Mouse (Mus musculus) intestine, embryonic 15.5 days (tissue): Measurements from ENCODE around the gene Ttll5. TPM values are rescaled to one million over a fixed set of nuclear protein-coding genes. Genes with fewer than 3 reads are reported as not detected.

Experiments used
- ATAC-seq: fragments of 200-750 bp; cut with Nextera tagmentation; 2 replicates; pipeline ENCODE4 v1.8.0; 2017; ENCODE audit warnings: moderate TSS enrichment, moderate library complexity
- H3K27ac ChIP-seq: fragments of 300-500 bp; sonication (generic); 2 replicates; pipeline ENCODE4 v1.5.1; 2015; ENCODE audit warnings: mild to moderate bottlenecking, inconsistent platforms
- H3K27me3 ChIP-seq: fragments of 300-500 bp; sonication (generic); replicated peaks from 2 replicates; pipeline ENCODE4 v1.6.1; 2015; ENCODE audit warnings: inconsistent platforms
- H3K36me3 ChIP-seq: fragments of 300-500 bp; sonication (generic); 2 replicates; pipeline ENCODE4 v1.6.1; 2015; ENCODE audit warnings: inconsistent platforms
- H3K4me1 ChIP-seq: fragments of 300-500 bp; sonication (generic); replicated peaks from 2 replicates; pipeline ENCODE4 v1.6.1; 2015; ENCODE audit warnings: inconsistent platforms
- H3K4me2 ChIP-seq: fragments of 300-500 bp; sonication (generic); replicated peaks from 2 replicates; pipeline ENCODE4 v1.6.1; 2015; ENCODE audit warnings: mild to moderate bottlenecking, inconsistent platforms
- H3K4me3 ChIP-seq: fragments of 300-500 bp; sonication (generic); replicated peaks from 2 replicates; pipeline ENCODE4 v1.5.1; 2015; ENCODE audit warnings: inconsistent platforms
- H3K9ac ChIP-seq: fragments of 300-500 bp; sonication (generic); 2 replicates; pipeline ENCODE4 v1.6.1; 2015; ENCODE audit warnings: inconsistent platforms
- H3K9me3 ChIP-seq: fragments of 300-500 bp; sonication (generic); 2 replicates; pipeline ENCODE4 v1.6.1; 2016; ENCODE audit warnings: inconsistent platforms
- WGBS: fragments of 180-500 bp; shearing (Covaris S2); methylation state at CpG from one replicate; pipeline ENCODE4 v1.1.7; 2015; 5-methylcytosine and 5-hydroxymethylcytosine counted together
- polyA plus RNA-seq: library from polyadenylated mRNA; unstranded; fragments of >200 nt; fragmentation: Nextera tagmentation; extraction: Ambion mirVana; gene quantifications from 2 replicates; pipeline ENCODE4 v1.2.1, GENCODE M21; 2015

Gene Ttll5
- polyA plus RNA-seq, 1 experiment from 2014 or later, result 9.0 TPM

DNA sequence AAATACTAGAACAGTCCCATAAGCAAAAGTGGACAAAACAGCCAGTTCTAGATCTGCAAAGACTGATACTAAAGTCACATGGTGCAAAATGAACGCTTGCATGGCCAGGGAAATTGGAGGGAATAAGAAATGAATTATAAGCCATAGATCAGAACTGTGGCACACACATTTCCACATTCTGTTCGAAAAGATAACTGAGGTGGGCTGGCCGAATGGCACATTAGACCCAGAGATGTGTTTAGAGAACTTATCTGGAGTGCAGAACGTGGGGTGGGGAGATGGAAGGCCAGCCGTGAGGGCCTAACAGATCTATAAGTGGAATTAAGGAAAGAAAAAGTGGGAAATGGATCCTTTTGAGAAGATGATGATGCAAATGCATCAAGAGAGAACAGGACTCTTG, 227.0 kb downstream of the Ttll5 start:
- Histone ChIP-seq H3K4me3 (no peak overlapping the region), H3K27ac (no peak overlapping the region), H3K9me3 (no peaks in the 10 kb centered on the region), H3K9ac (no peak overlapping the region), H3K4me2 (no peak overlapping the region), H3K36me3 (peaks cover 3% of the 10 kb centered on the region; the same call in 1 of the 2 replicates), H3K4me1 (no peaks in the 10 kb centered on the region), H3K27me3 (no peaks in the 10 kb centered on the region)
- 85% methylated on average over 5 of the region's 5 CpGs for WGBS
- ATAC-seq, result no peak

DNA sequence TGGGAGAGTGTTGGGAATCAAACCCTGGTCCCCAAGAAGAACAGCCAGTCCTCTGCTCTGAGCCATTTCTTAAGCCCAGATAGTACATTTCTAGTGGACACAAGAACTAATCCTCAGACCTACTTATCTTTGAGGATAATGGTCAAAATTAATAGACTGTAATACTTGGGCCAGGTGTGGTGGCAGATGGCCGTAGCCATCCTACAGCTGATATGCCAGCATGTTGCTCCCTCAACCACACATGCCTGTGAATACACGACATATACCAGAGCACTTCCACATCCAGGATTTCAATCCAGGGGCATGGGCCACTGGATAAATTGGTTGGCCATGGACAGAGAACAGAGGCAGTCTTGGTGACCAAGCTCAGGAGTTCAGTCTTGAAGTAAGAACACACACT, 230.8 kb downstream of the Ttll5 start:
- Histone ChIP-seq H3K9ac (no peak overlapping the region), H3K9me3 (no peaks in the 10 kb centered on the region), H3K36me3 (peaks cover 11% of the 10 kb centered on the region), H3K27ac (no peak overlapping the region), H3K4me3 (no peak overlapping the region), H3K4me1 (no peaks in the 10 kb centered on the region), H3K4me2 (no peak overlapping the region), H3K27me3 (no peaks in the 10 kb centered on the region)
- no peak for ATAC-seq
- 90% methylated on average over 2 of the region's 2 CpGs for WGBS

DNA sequence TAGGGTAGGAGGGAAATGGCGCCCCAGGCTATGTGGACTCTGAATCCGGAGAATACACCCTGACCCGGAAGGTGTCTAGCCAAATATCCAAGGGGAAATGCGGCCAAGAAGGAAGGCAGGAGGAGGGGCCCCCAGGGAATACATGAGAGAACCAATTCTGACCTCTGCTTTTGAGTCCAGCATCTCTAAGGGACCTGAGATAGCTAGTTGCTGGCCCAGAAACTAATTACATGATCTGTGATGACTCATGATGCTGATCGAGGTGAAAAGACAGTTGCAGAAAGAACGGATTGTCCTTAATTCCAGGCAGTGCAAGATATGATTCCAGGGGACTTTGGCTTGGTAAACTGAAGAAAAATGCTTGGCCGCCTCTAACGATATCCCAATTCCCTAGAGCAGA, 232.5 kb downstream of the Ttll5 start:
- no peak for ATAC-seq
- Histone ChIP-seq H3K9me3 (no peaks in the 10 kb centered on the region), H3K4me2 (no peak overlapping the region), H3K4me1 (no peaks in the 10 kb centered on the region; the same call in 1 of the 2 replicates), H3K36me3 (peaks cover 11% of the 10 kb centered on the region), H3K27ac (no peak overlapping the region), H3K9ac (no peak overlapping the region), H3K27me3 (no peaks in the 10 kb centered on the region), H3K4me3 (no peak overlapping the region)
- WGBS, result 91% methylated on average over 8 of the region's 8 CpGs

DNA sequence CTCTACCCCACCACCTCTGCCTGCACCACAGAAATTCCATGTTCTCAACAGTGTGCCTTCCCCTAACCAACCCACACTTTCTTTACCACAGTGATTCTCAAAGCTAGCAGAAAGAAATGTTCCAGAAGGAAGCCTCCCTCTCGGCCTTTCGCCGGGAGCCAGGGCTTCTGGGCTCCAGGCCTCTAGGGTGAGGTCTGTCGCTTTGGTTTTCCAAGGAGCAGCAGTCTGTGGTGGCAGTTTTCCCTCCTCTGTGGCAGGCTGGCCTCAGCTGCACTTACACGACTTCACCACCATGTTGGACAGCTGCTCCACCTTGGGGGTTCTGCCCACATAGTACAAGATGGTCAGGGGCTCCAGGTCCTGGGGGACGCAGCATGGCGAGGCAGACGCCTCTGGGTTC, 233.1 kb downstream of the Ttll5 start:
- Histone ChIP-seq H3K27ac (no peak overlapping the region), H3K9me3 (no peaks in the 10 kb centered on the region), H3K4me2 (no peak overlapping the region), H3K36me3 (peaks cover 11% of the 10 kb centered on the region), H3K4me1 (no peaks in the 10 kb centered on the region; the same call in 1 of the 2 replicates), H3K4me3 (no peak overlapping the region), H3K27me3 (no peaks in the 10 kb centered on the region), H3K9ac (no peak overlapping the region)
- ATAC-seq, result no peak
- WGBS, result 86% methylated on average over 8 of the region's 8 CpGs

DNA sequence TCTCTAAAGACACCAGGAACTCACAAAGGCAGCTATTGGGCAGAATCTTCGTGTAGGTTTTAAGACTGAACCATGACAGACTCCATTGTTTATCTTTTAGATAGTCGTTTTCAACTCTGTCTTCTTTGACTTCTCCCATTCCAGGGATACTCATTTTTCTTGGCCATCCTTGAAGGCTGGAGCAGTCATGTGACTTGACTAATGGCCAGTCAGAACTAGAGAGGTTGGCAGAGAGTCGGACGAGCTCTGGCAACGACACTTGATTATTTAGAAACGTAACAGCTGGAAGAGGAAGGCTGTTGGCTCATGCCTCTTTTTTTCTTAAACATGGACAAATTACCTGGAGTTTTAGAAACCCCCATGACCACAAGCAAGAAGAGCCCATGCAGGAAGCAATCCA, 234.9 kb downstream of the Ttll5 start:
- Histone ChIP-seq H3K4me3 (no peak overlapping the region), H3K27ac (no peak overlapping the region), H3K4me2 (no peak overlapping the region), H3K27me3 (no peaks in the 10 kb centered on the region), H3K36me3 (peaks cover 11% of the 10 kb centered on the region), H3K9ac (no peak overlapping the region), H3K4me1 (no peaks in the 10 kb centered on the region; the same call in 1 of the 2 replicates), H3K9me3 (no peaks in the 10 kb centered on the region)
- WGBS, result 61% methylated on average over 6 of the region's 6 CpGs
- no peak for ATAC-seq

DNA sequence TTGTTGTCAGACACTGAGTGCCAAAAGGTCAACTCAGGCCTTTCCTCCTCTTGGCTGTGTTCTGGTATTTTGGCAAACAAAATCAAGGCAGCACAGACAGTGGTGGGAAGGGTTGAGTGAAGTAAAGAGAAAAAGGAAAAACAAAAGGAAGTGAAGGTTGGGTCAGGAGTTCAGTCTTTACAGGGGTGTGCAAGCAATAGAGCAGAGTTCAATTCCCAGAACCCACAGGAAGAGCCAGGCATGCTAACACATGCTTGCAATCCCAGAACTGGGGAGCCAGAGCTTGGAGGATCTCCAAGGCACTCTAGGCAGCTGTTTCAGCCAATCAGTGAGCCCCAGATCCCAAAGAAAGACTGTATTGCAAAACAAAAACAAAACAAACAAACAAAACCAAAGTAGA, 240.3 kb downstream of the Ttll5 start:
- no peak overlapping the region for H3K27ac ChIP-seq
- H3K4me2 ChIP-seq, result no peak overlapping the region
- no peaks in the 10 kb centered on the region for H3K27me3 ChIP-seq
- no peak overlapping the region for H3K9ac ChIP-seq
- H3K9me3 ChIP-seq, result no peaks in the 10 kb centered on the region
- peaks cover 4% of the 10 kb centered on the region; the same call in 1 of the 2 replicates for H3K36me3 ChIP-seq
- no peak overlapping the region for H3K4me3 ChIP-seq
- no peak for ATAC-seq
- no peaks in the 10 kb centered on the region; the same call in 1 of the 2 replicates for H3K4me1 ChIP-seq

DNA sequence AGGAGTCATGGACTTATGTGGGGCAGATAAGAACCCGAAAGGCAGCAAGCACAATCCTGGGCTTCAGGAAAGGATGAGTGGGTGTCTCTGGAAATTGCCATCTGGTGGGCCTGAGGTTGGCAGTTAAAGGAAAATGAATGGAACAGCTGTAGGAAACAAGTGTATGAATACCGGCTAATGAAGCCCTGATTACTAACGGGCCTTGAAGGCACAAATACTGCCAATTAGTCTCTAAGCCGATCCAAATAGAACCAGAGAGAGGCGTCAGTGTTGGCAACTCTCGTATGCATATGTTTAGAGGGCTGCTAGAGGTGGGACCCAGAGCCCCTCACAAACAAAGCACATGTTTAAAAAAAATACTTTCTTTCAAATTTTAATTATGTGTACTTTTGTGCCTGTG, 247.0 kb downstream of the Ttll5 start:
- ATAC-seq, result no peak
- WGBS, result 98% methylated on average over 6 of the region's 6 CpGs
- no peak overlapping the region for H3K27ac ChIP-seq
- 0 out of 2 replicates have a peak, but pooled peaks cover 4% of the 10 kb centered on the region for H3K36me3 ChIP-seq
- 0 out of 2 replicates have a peak, but pooled peaks cover 2% of the 10 kb centered on the region for H3K4me1 ChIP-seq
- no peaks in the 10 kb centered on the region for H3K9me3 ChIP-seq
- no peak overlapping the region for H3K4me2 ChIP-seq
- no peak overlapping the region for H3K9ac ChIP-seq
- H3K27me3 ChIP-seq, result no peaks in the 10 kb centered on the region
- H3K4me3 ChIP-seq, result no peak overlapping the region

DNA sequence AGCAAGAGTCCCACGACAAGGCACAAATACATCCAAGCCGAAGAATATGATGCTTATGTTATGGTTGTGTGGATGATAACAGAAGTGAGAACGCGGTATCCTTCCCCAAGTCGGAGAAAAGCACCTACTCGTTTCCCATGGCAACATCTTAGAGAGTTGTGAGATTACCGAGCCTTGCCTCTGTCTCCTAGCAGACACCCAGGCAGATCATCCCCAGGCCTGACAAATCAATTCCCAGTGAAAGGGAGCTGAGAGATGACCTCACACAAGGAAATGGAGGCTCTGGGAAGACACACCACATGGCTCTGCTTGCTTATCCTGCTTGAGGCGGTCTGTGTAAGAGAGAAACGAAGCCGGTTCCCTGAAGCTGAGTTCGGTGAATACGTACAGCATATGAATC, 250.2 kb downstream of the Ttll5 start:
- H3K4me3 ChIP-seq, result no peak overlapping the region
- no peak overlapping the region for H3K9ac ChIP-seq
- H3K36me3 ChIP-seq, result no peaks in the 10 kb centered on the region
- no peak overlapping the region for H3K27ac ChIP-seq
- H3K4me1 ChIP-seq, result peaks cover 8% of the 10 kb centered on the region; the same call in 1 of the 2 replicates
- H3K4me2 ChIP-seq, result no peak overlapping the region
- WGBS, result 80% methylated on average over 12 of the region's 12 CpGs
- H3K27me3 ChIP-seq, result 0 out of 2 replicates have a peak, but pooled peaks cover 2% of the 10 kb centered on the region
- ATAC-seq, result no peak
- no peaks in the 10 kb centered on the region for H3K9me3 ChIP-seq

DNA sequence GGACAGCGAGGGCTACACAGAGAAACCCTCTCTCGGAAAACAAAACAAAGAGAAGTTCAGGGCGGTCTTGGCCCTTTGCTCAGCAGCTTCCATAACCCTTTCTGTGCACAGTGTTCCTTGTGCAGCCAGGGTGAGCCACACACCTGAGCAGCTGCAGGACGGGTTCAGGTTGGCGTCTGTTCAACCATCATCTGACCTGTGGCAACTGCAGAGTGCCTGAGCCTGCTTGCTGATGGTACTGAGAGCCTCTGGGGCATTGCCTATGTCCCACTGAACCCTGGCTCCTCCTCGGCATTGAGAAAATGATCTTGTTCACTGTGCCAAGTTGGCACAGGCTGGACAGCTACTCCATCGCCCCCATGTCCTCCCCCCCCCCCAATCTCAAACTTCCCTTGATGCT, 250.9 kb downstream of the Ttll5 start:
- Histone ChIP-seq H3K27me3 (0 out of 2 replicates have a peak, but pooled peaks cover 2% of the 10 kb centered on the region), H3K4me3 (no peak overlapping the region), H3K27ac (no peak overlapping the region), H3K9ac (no peak overlapping the region), H3K4me1 (peaks cover 8% of the 10 kb centered on the region; the same call in 1 of the 2 replicates), H3K36me3 (no peaks in the 10 kb centered on the region), H3K9me3 (no peaks in the 10 kb centered on the region), H3K4me2 (peak overlapping the region; percentile 92; the same call in 1 of the 2 replicates)
- ATAC-seq, result no peak
- 84% methylated on average over 7 of the region's 7 CpGs for WGBS

DNA sequence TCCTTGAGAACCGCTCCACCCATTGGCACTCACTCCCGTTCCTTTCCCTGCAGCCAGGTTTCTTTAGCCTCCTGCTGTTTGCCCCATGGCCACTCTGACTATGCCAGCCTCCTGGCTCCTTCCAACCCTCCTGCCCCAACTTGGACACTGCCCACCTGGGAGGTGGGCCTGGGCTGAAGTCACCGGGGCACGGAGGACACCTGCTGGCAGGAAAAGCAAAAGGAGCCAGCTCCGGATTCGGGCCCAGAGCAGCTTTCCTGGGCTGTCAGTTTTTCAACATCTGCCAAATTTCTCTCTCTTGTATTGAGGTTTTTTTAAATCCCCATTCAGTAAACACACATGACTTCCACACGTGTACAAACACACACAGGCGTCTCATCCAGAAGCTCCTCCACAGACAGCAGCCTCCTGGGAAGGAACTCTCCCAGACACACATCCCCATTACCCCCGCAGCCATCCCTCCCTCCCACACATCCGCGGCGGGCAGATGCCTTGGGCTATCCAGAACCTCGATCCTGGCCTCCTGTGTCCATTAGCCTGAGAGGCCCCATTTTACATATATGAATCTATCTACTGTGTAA, 252.0 kb downstream of the Ttll5 start:
- no peaks in the 10 kb centered on the region for H3K36me3 ChIP-seq
- H3K4me2 ChIP-seq, result peak overlapping the region; percentile 92
- 11% methylated on average over 13 of the region's 13 CpGs for WGBS
- peaks cover 8% of the 10 kb centered on the region; the same call in 1 of the 2 replicates for H3K4me1 ChIP-seq
- H3K27ac ChIP-seq, result no peak overlapping the region
- peak overlapping the region; percentile 52 for H3K4me3 ChIP-seq
- no peak for ATAC-seq
- H3K9ac ChIP-seq, result 0 out of 2 replicates have a peak overlapping the region, but pooled peaks have one; percentile 15
- H3K27me3 ChIP-seq, result 0 out of 2 replicates have a peak, but pooled peaks cover 2% of the 10 kb centered on the region
- H3K9me3 ChIP-seq, result no peaks in the 10 kb centered on the region

DNA sequence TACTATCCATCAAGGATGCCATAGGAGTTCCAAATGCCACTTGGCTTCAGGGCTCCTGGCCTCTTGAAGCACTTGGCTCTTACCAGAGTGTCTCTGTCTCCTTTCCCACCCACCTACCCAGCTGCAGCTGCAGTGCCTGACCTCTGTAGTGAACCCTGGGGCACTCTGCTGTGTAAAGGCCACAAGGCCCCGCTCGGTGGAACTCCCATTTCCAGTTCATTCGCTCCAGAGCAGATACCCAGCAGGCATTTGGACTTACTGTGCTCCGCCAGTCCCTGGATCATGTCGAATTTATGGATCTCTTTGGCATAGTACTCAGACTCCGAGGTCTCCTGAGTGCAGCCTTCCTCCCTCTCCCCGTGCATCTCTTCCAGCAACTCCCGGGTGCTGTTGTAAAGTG, 252.9 kb downstream of the Ttll5 start:
- Histone ChIP-seq H3K27ac (peak overlapping the region; percentile 93; the same call in 1 of the 2 replicates), H3K4me3 (peak overlapping the region; percentile 52), H3K4me2 (peak overlapping the region; percentile 92), H3K27me3 (0 out of 2 replicates have a peak, but pooled peaks cover 2% of the 10 kb centered on the region), H3K36me3 (no peaks in the 10 kb centered on the region), H3K9me3 (no peaks in the 10 kb centered on the region), H3K9ac (peak overlapping the region; percentile 54), H3K4me1 (peaks cover 8% of the 10 kb centered on the region; the same call in 1 of the 2 replicates)
- ATAC-seq, result no peak
- WGBS, result 37% methylated on average over 8 of the region's 8 CpGs

DNA sequence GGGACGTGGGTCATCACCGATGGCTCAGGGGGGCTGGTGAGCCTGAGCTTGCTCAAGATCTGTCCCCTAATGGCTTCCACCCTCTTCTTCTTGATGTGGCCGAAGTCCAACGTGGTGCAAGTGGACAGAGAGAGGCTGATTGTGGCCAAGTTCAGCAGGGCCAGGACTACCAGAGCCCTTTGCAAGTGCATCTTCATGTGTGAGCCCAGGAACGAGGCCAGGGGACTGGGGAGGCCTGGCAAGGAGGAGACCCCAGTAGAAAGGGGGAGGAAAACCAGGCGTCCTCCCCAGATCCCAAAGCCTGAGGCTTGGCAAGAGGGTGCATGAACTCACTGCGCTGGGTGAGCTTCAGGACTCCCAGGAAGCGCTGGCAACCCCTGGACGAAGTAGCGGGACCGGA, 253.3 kb downstream of the Ttll5 start:
- Histone ChIP-seq H3K4me3 (peak overlapping the region; percentile 52), H3K9ac (peak overlapping the region; percentile 54), H3K27me3 (0 out of 2 replicates have a peak, but pooled peaks cover 2% of the 10 kb centered on the region), H3K9me3 (no peaks in the 10 kb centered on the region), H3K27ac (peak overlapping the region; percentile 93), H3K4me2 (peak overlapping the region; percentile 92), H3K4me1 (peaks cover 8% of the 10 kb centered on the region; the same call in 1 of the 2 replicates), H3K36me3 (no peaks in the 10 kb centered on the region)
- ATAC-seq, result no peak
- 23% methylated on average over 11 of the region's 11 CpGs for WGBS

DNA sequence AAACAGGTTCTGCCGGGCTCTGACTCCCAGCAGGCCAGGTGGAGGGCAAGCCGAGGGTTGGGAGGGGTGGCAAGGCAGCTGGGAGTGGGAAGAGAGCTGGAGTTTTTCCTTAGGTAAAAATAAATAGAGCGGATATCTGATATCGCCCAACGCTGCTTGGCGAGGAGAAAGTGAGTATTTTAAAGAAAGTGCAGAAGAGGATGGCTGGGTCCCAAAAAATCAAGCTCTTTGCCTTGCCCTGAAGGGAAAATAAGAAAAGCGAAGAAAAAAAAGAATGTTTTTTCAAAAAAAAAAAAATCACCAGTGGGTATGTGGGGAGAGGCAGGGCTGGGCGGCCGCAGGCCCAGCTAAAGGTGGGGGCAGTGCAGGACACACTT, 253.7 kb downstream of the Ttll5 start:
- Histone ChIP-seq H3K4me1 (peaks cover 12% of the 10 kb centered on the region), H3K27me3 (0 out of 2 replicates have a peak, but pooled peaks cover 2% of the 10 kb centered on the region), H3K9ac (peak overlapping the region; percentile 54), H3K36me3 (no peaks in the 10 kb centered on the region), H3K4me2 (peak overlapping the region; percentile 92), H3K9me3 (no peaks in the 10 kb centered on the region), H3K4me3 (peak overlapping the region; percentile 52), H3K27ac (peak overlapping the region; percentile 93)
- ATAC-seq, result no peak
- 13% methylated on average over 9 of the region's 9 CpGs for WGBS
